8 mouse cellular contexts compared by ENCODE assay signal in the genomic region with DNA sequence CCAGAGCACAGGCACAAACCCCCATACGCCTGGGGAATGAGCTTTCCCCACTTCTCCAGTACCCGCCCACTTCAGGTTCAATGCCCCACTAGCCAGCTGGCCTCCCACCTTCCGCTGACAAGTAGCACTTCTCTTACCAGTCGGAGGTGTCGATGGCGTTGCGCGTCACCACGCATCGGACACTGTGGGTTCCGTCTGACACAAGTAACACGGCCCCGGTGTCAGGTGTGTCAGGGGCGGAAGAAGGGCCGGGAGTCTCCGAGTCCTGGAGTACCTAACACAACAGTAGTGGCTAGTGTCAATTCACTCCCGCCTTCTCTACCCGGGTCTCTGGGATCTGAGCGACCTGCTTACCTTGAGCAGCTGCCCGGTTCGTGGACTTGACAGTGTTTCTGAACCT. TPM values are rescaled to one million over a fixed set of nuclear protein-coding genes. Genes with fewer than 3 reads are reported as not detected.
DNase-seq lines count a peak whose midpoint lies in the region; ATAC-seq lines count a peak whose summit lies in the region.
"Had no signal": no experiment of that assay in that cellular context is flagged by ENCODE, and none has a peak within 500 bp of the region (broad histone marks: within the 10 kb centered on the region; RNA-seq: fewer than 3 reads in every experiment).

No protein-coding gene starts in this region.

- intact Hi-C loops in left cerebral cortex, postnatal 14 days (cut with DNase I) = no loop called here

- ATAC-seq in megakaryocyte, adult 5-6 weeks (ENCODE audit: poor library complexity, severe bottlenecking) = peak; percentile 75

- DNase-seq in ovary, adult 18-20 months (ENCODE audit: low spot score) = peak; percentile 37
- DNase-seq in ovary, postnatal 14 days (ENCODE audit: low spot score) = no peak
- DNase-seq in gonadal fat pad, adult 2 months (ENCODE audit: low read depth) = peak; percentile 22
- peak; percentile 58 to 60 for DNase-seq in left cerebral cortex, postnatal 14 days (ENCODE audit: low spot score in 2 of 2)
- peak; percentile 81 to 83 for DNase-seq in spleen, postnatal 36 days (ENCODE audit: low spot score in 2 of 2)

- peaks cover 4% of the 10 kb centered on the region; the same call in 1 of the 2 replicates for H3K4me1 ChIP-seq in brown adipose tissue, adult 24 weeks (ENCODE audit: control insufficient read depth, insufficient read depth, insufficient read length, low read length)

- peak overlapping the region; percentile 58; the same call in 1 of the 2 replicates for H3K27ac ChIP-seq in brown adipose tissue, adult 24 weeks (replicated peaks; ENCODE audit: low read depth, low read length)

- peak overlapping the region; percentile 91 for H3K4me3 ChIP-seq in brown adipose tissue, adult 24 weeks (ENCODE audit: insufficient read depth, low read depth, low read length)

RNA-seq across cellular contexts. Expression of a gene that starts 0.3 kb away (rescaled TPM):
- polyA plus RNA-seq in brown adipose tissue, adult 24 weeks (2012; ENCODE audit: insufficient read depth, insufficient read length, missing spikeins) = 12.3 and 15.9 TPM in 2 replicates
- 31.7 and 35.4 TPM in 2 replicates for polyA plus RNA-seq in gonadal fat pad, adult 2 months (2012; rRNA removed)
- 10 to 100 TPM; 46.1 to 47.9 TPM for total RNA-seq in left cerebral cortex, postnatal 14 days (2021)
- total RNA-seq in megakaryocyte, adult 5-6 weeks (2015) = 20.4 and 28.0 TPM in 2 replicates
- 10.6 and 12.3 TPM in 2 replicates for total RNA-seq in megakaryocyte, adult 5-6 weeks (2017)

RNA-seq across cellular contexts. Expression of a gene that starts 0.4 kb away (rescaled TPM):
- polyA plus RNA-seq in brown adipose tissue, adult 24 weeks (2012; ENCODE audit: insufficient read depth, insufficient read length, missing spikeins) = 10.2 and 10.6 TPM in 2 replicates
- 23.5 and 24.1 TPM in 2 replicates for polyA plus RNA-seq in gonadal fat pad, adult 2 months (2012; rRNA removed)
- total RNA-seq in left cerebral cortex, postnatal 14 days (2021) = 10 to 100 TPM; 45.6 to 49.5 TPM
- total RNA-seq in megakaryocyte, adult 5-6 weeks (2015) = 6.6 and 7.7 TPM in 2 replicates
- total RNA-seq in megakaryocyte, adult 5-6 weeks (2017) = 9.1 and 22.2 TPM in 2 replicates

RNA-seq across cellular contexts. Expression of a gene that starts 6.9 kb away (rescaled TPM):
- polyA plus RNA-seq in brown adipose tissue, adult 24 weeks (2012; ENCODE audit: insufficient read depth, insufficient read length, missing spikeins) = 0.87 TPM in 1 of 2 replicates, not detected in the other
- 0.15 TPM in 1 of 2 replicates, not detected in the other for polyA plus RNA-seq in gonadal fat pad, adult 2 months (2012; rRNA removed)
- total RNA-seq in left cerebral cortex, postnatal 14 days (2021) = under 1 TPM in 1 of 2 experiments, not detected in 1; 0.78 TPM
- total RNA-seq in megakaryocyte, adult 5-6 weeks (2015) = not detected in 2 replicates
- total RNA-seq in megakaryocyte, adult 5-6 weeks (2017) = not detected in 2 replicates
- total RNA-seq: gastrocnemius, postnatal 4 days had no signal

RNA-seq across cellular contexts. Expression of a gene that starts 7.4 kb away (rescaled TPM):
- polyA plus RNA-seq in brown adipose tissue, adult 24 weeks (2012; ENCODE audit: insufficient read depth, insufficient read length, missing spikeins) = 0.52 TPM in 1 of 2 replicates, not detected in the other
- 5.8 and 8.4 TPM in 2 replicates for polyA plus RNA-seq in gonadal fat pad, adult 2 months (2012; rRNA removed)
- 10 to 100 TPM in 1 of 2 experiments, 1 to 10 TPM in 1; 10.0 to 12.3 TPM for total RNA-seq in left cerebral cortex, postnatal 14 days (2021)
- total RNA-seq in megakaryocyte, adult 5-6 weeks (2015) = 5.9 and 7.5 TPM in 2 replicates
- 5.3 and 5.6 TPM in 2 replicates for total RNA-seq in megakaryocyte, adult 5-6 weeks (2017)

RNA-seq across cellular contexts. Expression of a gene that starts 14.5 kb away (rescaled TPM):
- polyA plus RNA-seq in brown adipose tissue, adult 24 weeks (2012; ENCODE audit: insufficient read depth, insufficient read length, missing spikeins) = not detected in 2 replicates
- 0.60 and 0.81 TPM in 2 replicates for polyA plus RNA-seq in gonadal fat pad, adult 2 months (2012; rRNA removed)
- total RNA-seq in left cerebral cortex, postnatal 14 days (2021) = 10 to 100 TPM; 55.4 to 56.2 TPM
- 0.67 and 1.6 TPM in 2 replicates for total RNA-seq in megakaryocyte, adult 5-6 weeks (2015)
- total RNA-seq in megakaryocyte, adult 5-6 weeks (2017) = 0.70 and 1.3 TPM in 2 replicates
